Mouse (Mus musculus): ENCODE measurements around the gene Thsd1. TPM values are rescaled to one million over a fixed set of nuclear protein-coding genes. Genes with fewer than 3 reads are reported as not detected.

Thsd1 gene
- polyA plus RNA-seq, 1 experiment: 0.07 TPM

DNA sequence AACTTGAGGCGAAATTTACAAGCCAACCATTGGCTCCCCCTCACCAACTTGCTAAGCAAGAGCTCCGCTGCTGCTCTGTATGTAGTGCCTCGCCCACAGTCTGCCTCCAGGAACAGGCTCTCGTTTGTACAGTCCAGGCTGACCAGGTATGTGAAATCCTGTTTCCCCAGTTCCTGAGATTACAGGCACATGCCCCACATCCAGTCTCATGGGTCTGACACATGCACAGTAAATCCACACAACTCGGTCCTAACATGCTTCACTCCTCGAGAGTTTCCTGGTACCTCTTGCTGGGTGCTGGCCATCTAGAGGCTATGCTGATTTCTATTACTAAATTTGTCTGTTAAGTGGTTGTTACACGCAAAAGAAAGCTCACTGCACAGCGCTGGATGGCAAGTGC, 752 bp upstream of the Thsd1 start:
- H3K36me3 ChIP-seq (ENCODE audit: control insufficient read depth, insufficient read depth): peaks cover under 1% of the 10 kb centered on the region
- no peaks in the 10 kb centered on the region for H3K27me3 ChIP-seq (ENCODE audit: control insufficient read depth, insufficient read depth, insufficient read length)
- H3ac ChIP-seq (ENCODE audit: control insufficient read depth, insufficient read length): no peak overlapping the region
- no peak overlapping the region for H3K4me3 ChIP-seq
- TF ChIP-seq MYOD1 (IDR thresholded peaks at IDR 0.05; ENCODE audit: control insufficient read depth in 1 of 3, insufficient read length in 2 of 3, low read depth in 2 of 3) (no peak), REST (IDR thresholded peaks at IDR 0.05; ENCODE audit: insufficient read depth, insufficient read length) (no peak), POLR2A (IDR thresholded peaks at IDR 0.05; ENCODE audit: insufficient read length, low read depth) (no peak), SRF (IDR thresholded peaks at IDR 0.05; ENCODE audit: control insufficient read depth, insufficient read length, low read depth) (no peak), E2F4 (IDR thresholded peaks at IDR 0.05; ENCODE audit: insufficient read depth) (no peak), MAX (IDR thresholded peaks at IDR 0.05; ENCODE audit: low read depth) (no peak), CEBPB (IDR thresholded peaks at IDR 0.05; ENCODE audit: insufficient read depth, poor library complexity, severe bottlenecking) (no peak), POLR2AphosphoS2 (IDR thresholded peaks at IDR 0.05; ENCODE audit: insufficient read length, low read depth) (no peak), USF1 (IDR thresholded peaks at IDR 0.05; ENCODE audit: low read depth) (no peak)
- H3K4me2 ChIP-seq (ENCODE audit: low read depth): no peak overlapping the region
- H3K79me2 ChIP-seq (ENCODE audit: control insufficient read depth, insufficient read depth): no peaks in the 10 kb centered on the region

DNA sequence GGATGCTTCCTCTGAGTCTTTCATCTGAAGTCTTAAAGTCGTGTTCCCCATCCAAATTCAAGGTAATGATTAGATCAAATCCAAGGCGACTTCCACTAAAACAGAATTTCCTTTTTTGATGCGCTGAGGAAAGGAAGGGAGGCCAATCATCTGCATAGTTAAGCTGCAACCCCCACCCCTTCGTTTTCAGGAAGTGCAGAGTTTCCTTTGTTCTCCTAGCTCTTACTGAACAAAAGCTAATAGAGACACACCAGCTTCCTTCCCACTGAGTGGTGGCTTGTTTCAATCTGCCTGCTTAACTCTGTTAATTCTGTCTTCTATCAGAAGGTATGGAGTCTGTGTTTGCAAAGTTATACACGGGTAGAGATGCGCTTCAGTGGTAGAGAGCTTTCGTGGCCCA, 1.5 kb downstream of the Thsd1 start:
- no peaks in the 10 kb centered on the region for H3K36me3 ChIP-seq (ENCODE audit: control insufficient read depth, insufficient read depth)
- no peak overlapping the region for H3K4me2 ChIP-seq (ENCODE audit: low read depth)
- H3ac ChIP-seq (ENCODE audit: control insufficient read depth, insufficient read length): no peak overlapping the region
- H3K79me2 ChIP-seq (ENCODE audit: control insufficient read depth, insufficient read depth): no peaks in the 10 kb centered on the region
- no peaks in the 10 kb centered on the region for H3K27me3 ChIP-seq (ENCODE audit: control insufficient read depth, insufficient read depth, insufficient read length)
- TF ChIP-seq USF1 (IDR thresholded peaks at IDR 0.05; ENCODE audit: low read depth): no peak
- no peak for TF ChIP-seq POLR2A (IDR thresholded peaks at IDR 0.05; ENCODE audit: insufficient read length, low read depth)
- TF ChIP-seq MYOD1 (IDR thresholded peaks at IDR 0.05; ENCODE audit: control insufficient read depth in 1 of 3, insufficient read length in 2 of 3, low read depth in 2 of 3): no peak
- TF ChIP-seq REST (IDR thresholded peaks at IDR 0.05; ENCODE audit: insufficient read depth, insufficient read length): no peak
- TF ChIP-seq SRF (IDR thresholded peaks at IDR 0.05; ENCODE audit: control insufficient read depth, insufficient read length, low read depth): no peak
- TF ChIP-seq MAX (IDR thresholded peaks at IDR 0.05; ENCODE audit: low read depth): no peak
- TF ChIP-seq E2F4 (IDR thresholded peaks at IDR 0.05; ENCODE audit: insufficient read depth): no peak
- no peak for TF ChIP-seq TCF3 (IDR thresholded peaks at IDR 0.05; ENCODE audit: insufficient read length, low read depth)
- no peak for TF ChIP-seq MYOG (IDR thresholded peaks at IDR 0.05; ENCODE audit: control insufficient read depth in 1 of 3, insufficient read depth in 1 of 3, insufficient read length in 2 of 3, low read depth in 2 of 3)
- no peak for TF ChIP-seq POLR2AphosphoS2 (IDR thresholded peaks at IDR 0.05; ENCODE audit: insufficient read length, low read depth)
- TF ChIP-seq CEBPB (IDR thresholded peaks at IDR 0.05; ENCODE audit: insufficient read depth, poor library complexity, severe bottlenecking): no peak
- TF ChIP-seq TCF12 (IDR thresholded peaks at IDR 0.05; ENCODE audit: insufficient read depth, poor library complexity, severe bottlenecking): no peak
- H3K4me3 ChIP-seq: no peak overlapping the region

GRCm38 (mm10) chr8:22242986-22243385, 15.9 kb downstream of the Thsd1 start:
- peaks cover 4% of the 10 kb centered on the region for H3K27me3 ChIP-seq (ENCODE audit: control insufficient read depth, insufficient read depth, insufficient read length)
- H3K36me3 ChIP-seq (ENCODE audit: control insufficient read depth, insufficient read depth): no peaks in the 10 kb centered on the region
- H3K4me3 ChIP-seq: no peak overlapping the region
- TF ChIP-seq MAX (IDR thresholded peaks at IDR 0.05; ENCODE audit: low read depth) (no peak), CEBPB (IDR thresholded peaks at IDR 0.05; ENCODE audit: insufficient read depth, poor library complexity, severe bottlenecking) (no peak), POLR2A (IDR thresholded peaks at IDR 0.05; ENCODE audit: insufficient read length, low read depth) (no peak), TCF3 (IDR thresholded peaks at IDR 0.05; ENCODE audit: insufficient read length, low read depth) (no peak), MYOG (IDR thresholded peaks at IDR 0.05; ENCODE audit: control insufficient read depth in 1 of 3, insufficient read depth in 1 of 3, insufficient read length in 2 of 3, low read depth in 2 of 3) (no peak), E2F4 (IDR thresholded peaks at IDR 0.05; ENCODE audit: insufficient read depth) (no peak), USF1 (IDR thresholded peaks at IDR 0.05; ENCODE audit: low read depth) (no peak), REST (IDR thresholded peaks at IDR 0.05; ENCODE audit: insufficient read depth, insufficient read length) (no peak), TCF12 (IDR thresholded peaks at IDR 0.05; ENCODE audit: insufficient read depth, poor library complexity, severe bottlenecking) (no peak), MYOD1 (IDR thresholded peaks at IDR 0.05; ENCODE audit: control insufficient read depth in 1 of 3, insufficient read length in 2 of 3, low read depth in 2 of 3) (no peak), POLR2AphosphoS2 (IDR thresholded peaks at IDR 0.05; ENCODE audit: insufficient read length, low read depth) (no peak), SRF (IDR thresholded peaks at IDR 0.05; ENCODE audit: control insufficient read depth, insufficient read length, low read depth) (no peak)
- H3K4me2 ChIP-seq (ENCODE audit: low read depth): no peak overlapping the region
- H3K79me2 ChIP-seq (ENCODE audit: control insufficient read depth, insufficient read depth): no peaks in the 10 kb centered on the region
- H3ac ChIP-seq (ENCODE audit: control insufficient read depth, insufficient read length): no peak overlapping the region

DNA sequence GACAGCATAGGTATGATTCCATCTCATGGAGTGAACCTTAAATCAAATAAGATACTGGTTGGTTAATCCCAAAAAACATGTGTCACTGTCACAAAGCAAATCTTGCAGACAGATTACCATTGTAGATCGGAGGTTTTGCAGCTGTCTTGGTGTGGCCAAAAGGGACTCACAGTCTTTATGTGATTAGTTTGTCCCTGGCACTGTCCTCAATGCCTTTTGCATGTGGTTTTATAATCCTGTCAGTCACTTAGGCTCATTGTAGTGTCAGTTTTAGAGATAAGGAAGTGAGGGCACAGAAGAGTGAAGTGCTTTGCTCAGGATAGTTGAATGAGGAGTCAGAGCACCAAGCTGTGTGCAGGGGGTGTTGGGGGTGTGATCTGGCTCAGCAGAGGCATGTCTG, 18.6 kb downstream of the Thsd1 start:
- Histone ChIP-seq H3K4me2 (ENCODE audit: low read depth) (no peak overlapping the region), H3K36me3 (ENCODE audit: control insufficient read depth, insufficient read depth) (no peaks in the 10 kb centered on the region), H3ac (ENCODE audit: control insufficient read depth, insufficient read length) (no peak overlapping the region), H3K79me2 (ENCODE audit: control insufficient read depth, insufficient read depth) (no peaks in the 10 kb centered on the region), H3K27me3 (ENCODE audit: control insufficient read depth, insufficient read depth, insufficient read length) (no peaks in the 10 kb centered on the region), H3K4me3 (no peak overlapping the region)
- TF ChIP-seq REST (IDR thresholded peaks at IDR 0.05; ENCODE audit: insufficient read depth, insufficient read length) (no peak), POLR2A (IDR thresholded peaks at IDR 0.05; ENCODE audit: insufficient read length, low read depth) (no peak), MYOD1 (IDR thresholded peaks at IDR 0.05; ENCODE audit: control insufficient read depth in 1 of 3, insufficient read length in 2 of 3, low read depth in 2 of 3) (no peak), TCF3 (IDR thresholded peaks at IDR 0.05; ENCODE audit: insufficient read length, low read depth) (no peak), E2F4 (IDR thresholded peaks at IDR 0.05; ENCODE audit: insufficient read depth) (no peak), POLR2AphosphoS2 (IDR thresholded peaks at IDR 0.05; ENCODE audit: insufficient read length, low read depth) (no peak), USF1 (IDR thresholded peaks at IDR 0.05; ENCODE audit: low read depth) (no peak), TCF12 (IDR thresholded peaks at IDR 0.05; ENCODE audit: insufficient read depth, poor library complexity, severe bottlenecking) (no peak), MAX (IDR thresholded peaks at IDR 0.05; ENCODE audit: low read depth) (no peak)

- no peak overlapping the region for H3K4me3 ChIP-seq
- no peaks in the 10 kb centered on the region for H3K79me2 ChIP-seq (ENCODE audit: control insufficient read depth, insufficient read depth)
- no peaks in the 10 kb centered on the region for H3K36me3 ChIP-seq (ENCODE audit: control insufficient read depth, insufficient read depth)
- no peak overlapping the region for H3ac ChIP-seq (ENCODE audit: control insufficient read depth, insufficient read length)
- no peak overlapping the region for H3K4me2 ChIP-seq (ENCODE audit: low read depth)
- H3K27me3 ChIP-seq (ENCODE audit: control insufficient read depth, insufficient read depth, insufficient read length): peaks cover 2% of the 10 kb centered on the region
- TF ChIP-seq USF1 (IDR thresholded peaks at IDR 0.05; ENCODE audit: low read depth) (no peak), E2F4 (IDR thresholded peaks at IDR 0.05; ENCODE audit: insufficient read depth) (no peak), MYOG (IDR thresholded peaks at IDR 0.05; ENCODE audit: control insufficient read depth in 1 of 3, insufficient read depth in 1 of 3, insufficient read length in 2 of 3, low read depth in 2 of 3) (no peak), MAX (IDR thresholded peaks at IDR 0.05; ENCODE audit: low read depth) (no peak), MYOD1 (IDR thresholded peaks at IDR 0.05; ENCODE audit: control insufficient read depth in 1 of 3, insufficient read length in 2 of 3, low read depth in 2 of 3) (no peak), CEBPB (IDR thresholded peaks at IDR 0.05; ENCODE audit: insufficient read depth, poor library complexity, severe bottlenecking) (no peak), TCF3 (IDR thresholded peaks at IDR 0.05; ENCODE audit: insufficient read length, low read depth) (no peak), REST (IDR thresholded peaks at IDR 0.05; ENCODE audit: insufficient read depth, insufficient read length) (no peak), TCF12 (IDR thresholded peaks at IDR 0.05; ENCODE audit: insufficient read depth, poor library complexity, severe bottlenecking) (no peak), POLR2A (IDR thresholded peaks at IDR 0.05; ENCODE audit: insufficient read length, low read depth) (no peak), POLR2AphosphoS2 (IDR thresholded peaks at IDR 0.05; ENCODE audit: insufficient read length, low read depth) (no peak), SRF (IDR thresholded peaks at IDR 0.05; ENCODE audit: control insufficient read depth, insufficient read length, low read depth) (no peak)
These were observed 20.8 kb downstream of the Thsd1 start for GRCm38 (mm10) chr8:22247956-22248355.
